Mouse (Mus musculus): Measurements from ENCODE around the gene Slc4a8.

The Slc4a8 gene

DNA sequence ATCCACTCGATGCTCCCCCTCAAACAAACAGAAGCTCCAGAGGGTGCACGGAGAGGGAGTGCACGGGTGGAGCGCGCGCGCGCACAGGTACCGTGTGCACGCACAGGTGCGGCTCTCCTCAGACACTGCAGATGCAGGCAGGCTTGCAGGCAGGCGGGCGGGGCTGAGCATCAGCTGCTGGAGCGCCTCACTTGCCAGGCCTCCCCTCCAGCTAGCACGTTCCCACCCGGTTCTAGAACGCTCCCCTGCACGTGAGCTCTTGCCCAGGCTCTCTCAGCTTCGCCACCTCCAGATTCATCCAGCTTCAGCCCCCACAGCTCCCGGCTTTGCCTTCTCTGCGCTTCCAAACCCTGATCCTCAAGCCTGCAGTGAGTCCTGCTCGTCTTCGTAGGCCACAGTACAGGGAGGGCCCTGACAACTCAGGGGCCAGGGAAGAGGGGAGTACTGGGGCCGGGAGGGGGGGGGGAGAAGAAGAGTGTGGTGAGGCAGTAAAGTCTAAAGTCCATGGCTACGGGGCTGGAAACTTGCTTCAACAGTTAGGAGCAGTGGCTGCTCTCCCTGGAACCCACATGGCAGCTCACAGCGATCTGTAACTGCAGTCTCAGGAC lies 63.8 kb downstream of the Slc4a8 start:
- DNase-seq (ENCODE audit: extremely low read depth, low read depth) = no peak

DNA sequence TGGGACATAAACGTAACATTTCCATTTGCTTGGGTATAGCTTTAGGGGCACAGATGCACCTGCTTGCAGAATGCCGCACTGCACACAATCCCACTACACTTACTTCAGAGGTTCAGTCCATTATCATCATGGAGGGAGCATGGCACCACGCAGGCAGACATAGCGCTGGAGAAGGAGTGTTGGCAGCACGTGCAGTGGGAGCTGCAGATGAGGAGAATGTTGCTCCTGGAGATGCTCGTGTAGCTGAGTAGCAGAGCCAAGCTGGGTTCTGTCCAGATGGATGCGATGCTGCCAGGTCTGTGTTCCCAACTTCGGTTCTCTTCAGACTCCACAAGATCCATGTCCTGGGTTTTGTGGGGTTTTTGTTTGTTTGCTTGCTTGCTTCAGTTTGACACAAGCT lies 64.5 kb downstream of the Slc4a8 start:
- no peak for DNase-seq (ENCODE audit: extremely low read depth, low read depth)

DNA sequence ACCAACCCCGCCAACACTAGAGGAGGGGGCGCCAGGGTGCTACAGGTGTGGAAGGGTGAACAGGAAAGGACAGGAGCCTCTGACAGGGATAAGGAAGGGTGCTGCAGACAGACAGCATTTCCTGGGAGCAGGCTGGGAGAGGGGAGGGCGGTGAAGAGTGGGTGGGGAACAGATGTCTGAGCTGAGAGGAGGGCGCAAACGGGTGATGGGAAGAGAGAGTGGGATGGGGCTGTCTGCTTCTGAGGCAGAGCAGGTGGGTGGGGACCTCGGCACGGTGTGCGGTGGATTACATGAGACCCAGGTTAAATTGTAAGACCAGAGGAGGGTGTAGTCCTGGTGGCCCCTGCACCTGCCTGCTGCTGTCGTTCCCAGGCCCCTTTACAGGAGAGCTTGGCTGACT lies 68.2 kb downstream of the Slc4a8 start:
- DNase-seq (ENCODE audit: extremely low read depth, low read depth) = no peak

DNA sequence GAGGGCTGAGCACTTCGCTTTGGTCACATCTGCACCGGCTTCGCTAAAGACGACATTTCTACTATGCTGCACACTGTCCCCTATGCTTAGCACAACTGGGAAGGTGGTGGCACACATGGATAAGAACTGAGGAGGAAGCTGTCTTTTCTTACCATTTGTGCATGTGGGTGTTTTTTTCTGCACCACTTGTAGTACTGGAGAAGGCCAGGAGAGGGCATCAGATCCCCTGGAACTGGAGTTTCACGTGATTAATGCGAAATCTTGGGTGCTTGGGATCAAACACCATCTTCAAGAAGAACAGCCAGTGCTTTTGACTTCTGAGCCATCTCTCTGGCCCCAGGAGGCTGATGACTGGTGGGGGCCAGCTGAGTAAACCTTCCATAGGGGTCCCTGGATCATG lies 69.1 kb downstream of the Slc4a8 start:
- DNase-seq (ENCODE audit: extremely low read depth, low read depth) = peak; percentile 36

DNA sequence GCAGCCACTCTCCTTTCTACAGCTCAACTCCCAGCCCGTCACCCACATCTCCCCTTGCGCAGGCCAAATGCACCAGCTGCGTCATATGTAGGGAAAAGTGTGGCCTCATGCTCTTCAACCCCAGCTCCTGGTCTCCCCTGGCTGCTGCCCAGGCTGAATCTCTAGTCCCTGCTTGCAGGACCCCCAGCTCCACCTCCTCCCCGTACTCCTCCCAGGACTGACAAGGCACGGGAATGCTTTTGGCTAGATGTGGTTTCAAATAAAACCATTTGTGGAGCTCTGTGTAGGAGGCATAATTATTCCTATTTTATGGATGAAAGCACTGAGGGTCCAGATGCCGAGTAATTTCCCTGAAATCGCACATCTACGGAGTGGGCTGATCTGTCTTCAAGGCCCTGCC lies 70.6 kb downstream of the Slc4a8 start:
- no peak for DNase-seq (ENCODE audit: extremely low read depth, low read depth)

DNA sequence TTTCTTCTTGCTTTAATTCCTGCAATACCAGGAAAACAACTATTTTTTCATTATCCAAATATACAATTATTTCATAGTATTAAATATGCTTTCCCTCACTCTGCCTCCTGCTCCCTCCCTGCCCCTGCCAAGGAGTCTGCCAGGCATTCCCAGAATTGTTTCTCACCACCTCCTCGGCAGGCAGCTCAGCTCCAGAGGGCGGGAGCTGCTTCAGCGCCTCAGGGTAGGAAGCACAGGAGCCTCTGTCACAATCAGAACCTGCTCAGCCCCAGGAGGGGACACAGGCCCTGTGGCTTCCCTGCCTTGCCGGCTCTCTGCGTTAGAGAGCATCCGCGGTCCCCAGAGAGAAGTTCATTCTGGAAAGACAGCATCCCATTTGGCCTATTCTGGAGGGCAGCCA lies 71.2 kb downstream of the Slc4a8 start:
- DNase-seq (ENCODE audit: extremely low read depth, low read depth) = no peak

DNA sequence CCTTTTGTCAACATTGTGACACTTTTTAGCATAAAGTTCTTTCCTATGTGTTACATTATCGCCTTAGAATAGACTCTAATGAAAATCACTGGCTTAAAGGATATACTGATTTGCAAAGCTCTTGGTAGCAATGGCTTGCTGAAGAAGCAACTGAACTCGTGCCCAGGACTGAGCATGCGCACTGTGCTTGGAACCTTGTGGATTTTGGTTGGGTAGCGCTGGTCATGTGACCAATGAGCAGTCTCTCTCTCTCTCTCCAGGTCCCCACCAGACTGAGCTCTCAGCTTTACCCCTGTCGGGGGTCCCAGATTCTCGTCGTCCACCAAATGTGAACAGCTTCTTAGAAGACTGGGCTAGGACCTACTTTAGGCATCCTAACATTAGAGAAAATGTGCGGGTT lies 75.2 kb downstream of the Slc4a8 start:
- no peak for DNase-seq (ENCODE audit: extremely low read depth, low read depth)

DNA sequence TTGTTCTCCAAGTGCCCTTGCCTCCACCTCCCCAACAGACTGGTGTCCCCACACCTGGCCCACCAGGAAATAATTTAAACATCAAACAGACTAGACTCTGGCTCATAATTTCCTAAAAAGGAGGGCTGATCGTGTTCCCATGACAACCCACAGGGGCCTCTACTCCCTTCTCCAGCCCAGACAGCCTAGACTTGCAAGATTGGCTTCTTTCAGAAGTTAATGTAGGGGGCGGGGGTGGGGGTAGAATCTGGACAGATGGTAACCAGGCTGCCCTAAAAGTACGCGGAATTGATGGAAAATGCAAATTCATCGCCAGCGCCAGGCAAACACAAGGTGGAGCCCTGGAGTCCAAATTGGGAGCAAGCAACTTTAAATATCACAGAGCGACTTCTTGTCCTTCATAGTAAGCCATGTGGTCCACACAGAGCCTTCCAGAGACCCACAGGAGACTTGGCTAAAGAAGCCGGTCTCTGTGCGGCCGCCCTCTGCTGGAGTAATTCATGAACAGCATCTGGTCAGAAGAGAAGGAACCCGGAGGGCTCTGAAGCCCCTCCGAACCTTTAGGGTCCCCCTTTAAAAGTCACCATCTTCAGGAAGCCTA lies 77.2 kb downstream of the Slc4a8 start:
- peak; percentile 40 for DNase-seq (ENCODE audit: extremely low read depth, low read depth)

DNA sequence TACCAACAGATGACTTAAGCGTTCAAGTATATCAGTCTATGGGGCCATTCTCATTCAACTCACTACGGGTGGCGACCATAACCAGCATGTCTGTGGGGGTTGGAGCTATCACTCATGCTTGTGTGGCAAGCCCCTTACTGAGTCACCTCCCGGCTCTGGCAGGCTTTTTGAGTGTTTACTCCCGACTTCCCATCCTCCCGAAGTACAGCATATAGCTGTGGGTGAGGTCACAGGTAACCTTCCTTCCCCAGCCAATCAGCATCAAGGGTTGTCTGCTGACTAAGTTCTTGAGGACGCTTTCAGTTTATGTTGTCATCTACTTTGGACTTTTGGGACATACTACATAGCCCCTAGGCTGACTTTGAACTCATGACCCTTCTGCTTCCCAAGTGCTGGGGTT lies 82.8 kb downstream of the Slc4a8 start:
- no peak for DNase-seq (ENCODE audit: extremely low read depth, low read depth)

DNA sequence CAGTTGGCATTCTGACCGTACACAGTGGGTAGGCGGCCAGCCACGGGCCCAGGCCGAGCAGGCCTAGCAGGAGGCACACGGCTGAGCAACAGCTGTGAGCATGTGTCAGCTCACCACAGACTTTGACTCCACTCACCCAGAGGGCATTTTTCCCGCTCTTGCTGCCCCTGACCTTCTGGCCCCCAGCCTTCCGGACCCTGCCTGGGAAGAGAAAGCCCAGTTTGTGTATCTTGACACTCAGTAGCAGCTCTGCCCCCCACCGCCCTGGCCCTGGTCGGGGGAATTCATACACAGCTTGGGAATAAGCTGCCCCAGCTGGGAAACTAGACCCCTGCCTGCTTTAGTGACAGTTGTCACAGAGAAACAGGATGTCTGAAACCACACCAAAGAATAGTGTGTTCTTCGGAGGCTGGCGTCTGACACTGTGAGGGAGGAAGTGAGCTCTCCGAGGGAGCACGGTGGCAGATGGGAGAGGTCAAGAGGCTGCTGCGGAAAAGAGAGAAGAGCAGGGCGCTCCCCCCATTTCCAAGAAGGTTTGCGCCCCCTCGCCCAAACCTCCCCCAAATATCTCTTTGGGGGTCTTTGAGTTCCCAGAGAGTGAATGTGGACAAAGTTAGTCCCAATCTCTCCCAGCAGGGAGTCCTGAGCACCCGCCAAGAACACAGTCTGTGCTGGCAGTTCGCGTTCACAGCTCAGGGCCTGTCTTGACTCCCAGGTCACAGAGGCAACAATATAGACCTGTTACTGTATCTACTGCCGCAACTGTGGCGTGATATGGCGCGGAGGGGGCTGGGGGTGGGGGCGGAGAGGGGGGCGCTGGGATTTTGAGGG lies 83.7 kb downstream of the Slc4a8 start:
- no peak for DNase-seq (ENCODE audit: extremely low read depth, low read depth)

DNA sequence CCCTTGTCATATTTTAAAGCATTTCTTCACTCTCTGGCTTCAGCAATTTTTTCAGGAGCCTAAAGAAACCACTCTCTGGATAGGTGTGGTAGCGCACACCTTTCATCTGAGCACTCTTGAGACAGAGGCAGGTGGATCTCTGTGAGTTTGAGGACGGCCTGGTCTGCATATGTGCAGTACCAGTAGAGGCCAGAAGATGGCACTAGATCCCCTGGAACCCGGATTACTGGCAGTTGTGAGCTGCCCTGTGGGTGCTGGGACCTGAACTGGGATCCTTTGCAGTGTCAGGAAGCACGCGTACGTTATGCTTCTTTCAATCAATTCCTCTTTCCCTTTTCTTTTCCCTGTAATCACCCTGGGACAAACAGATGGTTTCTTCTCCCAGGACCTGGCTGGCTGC lies 85.6 kb downstream of the Slc4a8 start:
- no peak for DNase-seq (ENCODE audit: extremely low read depth, low read depth)

DNA sequence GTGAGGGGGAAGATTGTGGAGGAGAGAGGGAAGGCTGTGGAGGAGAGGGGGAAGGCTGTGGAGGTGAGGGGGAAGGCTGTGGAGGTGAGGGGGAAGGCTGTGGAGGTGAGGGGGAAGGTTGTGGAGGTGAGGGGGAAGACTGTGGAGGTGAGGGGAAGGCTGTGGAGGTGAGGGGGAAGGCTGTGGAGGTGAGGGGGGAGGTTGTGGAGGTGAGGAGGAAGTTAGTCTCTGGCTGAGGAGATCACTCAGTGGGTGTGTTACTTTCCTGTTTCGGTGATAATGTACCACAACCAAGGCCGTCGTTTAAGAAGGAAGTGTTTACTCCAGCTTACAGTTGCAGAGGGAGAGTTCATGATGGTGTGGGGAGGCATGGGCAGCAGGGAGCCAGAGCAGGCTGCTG lies 96.0 kb downstream of the Slc4a8 start:
- peak; percentile 36 for DNase-seq (ENCODE audit: extremely low read depth, low read depth)

DNA sequence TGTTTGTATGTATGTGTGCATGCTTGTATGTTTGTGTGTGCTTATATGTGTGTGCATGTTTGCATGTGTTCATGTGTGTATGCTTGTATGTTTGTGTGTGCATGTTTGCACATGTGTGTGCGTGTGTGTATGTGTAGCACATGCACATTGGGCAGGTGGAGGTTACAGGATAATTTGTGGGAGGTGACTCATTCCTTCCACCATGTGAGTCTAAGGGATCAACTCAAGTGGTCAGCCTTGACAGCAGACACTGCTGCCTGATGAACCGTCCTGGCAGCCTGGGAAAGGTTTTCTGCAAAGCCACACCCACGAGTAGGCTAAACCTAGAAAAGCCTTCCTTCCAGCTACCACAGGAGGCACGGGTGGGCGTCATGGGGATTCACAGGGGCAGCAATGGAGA lies 99.3 kb downstream of the Slc4a8 start:
- DNase-seq (ENCODE audit: extremely low read depth, low read depth) = no peak

DNA sequence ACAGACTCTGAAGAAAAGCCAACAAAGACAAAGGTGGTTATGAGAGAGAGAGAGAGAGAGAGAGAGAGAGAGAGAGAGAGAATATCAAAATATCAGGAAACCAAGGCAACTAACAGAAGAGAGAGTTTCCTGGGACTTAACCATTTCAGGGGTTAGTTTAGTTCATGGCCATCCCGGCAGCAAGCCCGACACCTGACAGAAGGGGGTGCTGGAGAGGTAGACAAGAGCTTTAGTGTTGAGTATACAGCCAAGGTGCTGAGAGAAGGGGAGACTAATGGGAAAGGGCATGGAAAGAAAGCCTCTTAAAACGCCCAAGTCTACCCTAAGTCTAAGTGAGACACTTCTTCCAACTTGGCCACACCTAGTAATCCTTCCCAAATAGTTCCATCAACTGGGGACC lies 104.0 kb downstream of the Slc4a8 start:
- no peak for DNase-seq (ENCODE audit: extremely low read depth, low read depth)

DNA sequence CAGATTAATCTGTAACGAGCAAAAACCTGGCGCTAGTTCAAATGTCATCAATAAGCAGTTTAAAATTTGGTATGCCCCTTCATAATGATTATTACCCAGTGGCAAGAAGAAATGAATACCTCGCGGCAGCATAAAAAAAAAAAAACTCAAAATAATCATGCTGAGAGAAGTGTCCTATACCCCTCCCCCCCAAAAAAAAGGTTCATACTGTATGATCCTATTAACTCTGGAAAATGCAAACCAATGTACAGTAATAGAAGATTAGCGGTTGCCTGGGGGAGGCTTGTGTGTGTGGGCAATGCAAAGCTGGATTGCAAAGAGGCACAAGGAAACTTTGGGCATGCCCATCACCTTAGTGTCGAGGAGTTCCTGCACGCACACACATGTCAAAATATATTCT lies 108.0 kb downstream of the Slc4a8 start, which contains the start of gene Scn8a:
Scn8a (plus strand) TSS at position 301 of the 400 bp plus-strand sequence.
- DNase-seq (ENCODE audit: extremely low read depth, low read depth) = no peak

DNA sequence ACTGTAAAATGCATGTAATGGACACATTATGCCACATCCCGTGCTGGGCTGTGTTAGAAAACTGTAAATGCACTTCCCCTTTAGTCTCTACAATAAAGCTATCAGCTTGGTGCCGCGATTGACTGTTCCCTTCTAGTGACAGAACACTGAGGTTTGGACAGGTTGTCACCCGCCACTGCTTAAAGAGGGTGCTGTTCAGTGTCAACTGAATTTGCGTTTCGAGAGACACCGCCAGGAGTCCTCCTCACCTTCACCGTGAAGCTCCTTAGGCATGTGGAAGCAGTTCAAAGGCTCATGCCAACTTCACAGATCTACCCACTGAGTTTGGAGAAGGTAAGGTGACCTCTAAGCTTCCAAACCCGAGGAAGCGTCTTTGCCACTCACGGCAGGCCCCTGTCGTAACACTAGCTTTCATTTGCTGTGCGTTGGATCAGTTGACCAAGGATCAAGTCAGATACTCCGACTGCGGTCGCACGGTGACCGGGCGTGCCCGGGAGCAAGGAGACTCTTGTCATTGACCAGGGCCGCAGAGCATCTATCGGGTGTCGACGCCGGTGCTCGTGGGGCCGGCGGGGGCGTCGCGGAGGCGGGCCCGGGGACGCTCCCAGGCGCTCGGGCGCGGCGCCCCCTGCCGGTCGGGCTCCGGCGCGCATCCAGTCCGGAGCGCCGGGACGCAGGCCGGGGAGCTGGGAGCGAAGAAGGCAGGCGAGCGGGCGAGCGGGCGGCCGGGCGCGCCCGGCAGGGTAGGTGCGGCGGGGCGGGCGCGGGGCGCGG lies 108.6 kb downstream of the Slc4a8 start:
- no peak for DNase-seq (ENCODE audit: extremely low read depth, low read depth)

DNA sequence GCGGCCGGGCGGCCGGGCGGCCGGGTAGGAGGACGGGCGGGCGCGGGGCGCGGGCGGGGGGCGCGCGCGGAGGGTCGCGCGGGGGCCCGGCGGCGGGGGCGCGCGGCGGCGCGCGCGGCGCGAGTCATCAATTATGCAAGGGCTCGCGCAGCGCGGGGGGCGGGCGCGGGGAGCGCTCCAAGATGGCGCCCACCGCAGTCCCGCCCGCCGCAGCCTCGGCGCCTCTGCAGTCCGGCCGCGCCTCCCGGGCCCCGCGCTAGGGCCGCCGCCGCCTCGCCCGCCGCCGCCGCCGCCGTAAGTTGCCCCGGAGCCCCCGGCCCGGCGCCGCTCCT lies 109.2 kb downstream of the Slc4a8 start:
- no peak for DNase-seq (ENCODE audit: extremely low read depth, low read depth)

DNA sequence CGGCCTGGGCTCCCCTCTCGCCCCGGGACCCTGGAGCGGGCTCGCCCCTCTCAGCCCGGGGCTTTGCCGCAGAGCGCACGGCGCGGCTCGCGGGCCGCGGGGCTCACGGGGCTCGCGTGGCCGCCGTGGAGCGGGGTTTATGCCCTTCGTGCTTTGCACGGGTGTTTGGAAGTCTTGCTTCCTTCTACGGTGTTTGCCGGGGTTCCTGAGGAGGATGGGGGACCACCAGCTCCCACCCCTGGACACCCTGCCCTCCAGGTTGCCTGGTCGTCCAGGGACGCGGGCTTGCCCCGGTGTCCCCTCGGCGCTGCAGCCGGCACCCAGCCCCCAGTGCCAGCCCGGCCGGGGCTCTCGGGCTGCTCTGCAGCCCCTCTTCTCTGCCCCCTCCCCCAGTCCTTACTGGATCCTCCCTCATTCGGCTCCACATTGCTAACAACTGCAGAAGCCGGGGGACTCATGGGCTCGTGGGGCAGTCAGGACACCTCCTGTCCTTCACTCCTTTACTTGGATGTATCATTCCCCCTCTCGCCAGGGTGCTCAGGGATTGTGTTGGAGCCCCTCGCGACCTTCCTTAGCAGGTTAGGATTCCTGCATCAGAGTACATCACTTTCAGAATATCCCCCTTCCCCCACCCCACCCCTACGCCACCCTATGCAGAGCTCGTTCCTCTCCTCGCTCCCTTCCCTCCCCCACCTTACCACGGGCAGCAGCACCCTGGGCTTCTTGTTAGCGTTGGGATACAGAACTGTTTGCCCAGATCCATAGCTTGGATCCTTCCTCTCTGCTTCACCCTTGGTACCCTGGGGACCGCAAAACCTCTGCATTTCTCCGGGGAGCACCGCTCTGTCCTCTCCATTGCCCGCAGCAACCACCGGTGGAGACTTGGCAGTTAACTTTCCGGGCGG lies 109.8 kb downstream of the Slc4a8 start:
- DNase-seq (ENCODE audit: extremely low read depth, low read depth) = no peak

DNA sequence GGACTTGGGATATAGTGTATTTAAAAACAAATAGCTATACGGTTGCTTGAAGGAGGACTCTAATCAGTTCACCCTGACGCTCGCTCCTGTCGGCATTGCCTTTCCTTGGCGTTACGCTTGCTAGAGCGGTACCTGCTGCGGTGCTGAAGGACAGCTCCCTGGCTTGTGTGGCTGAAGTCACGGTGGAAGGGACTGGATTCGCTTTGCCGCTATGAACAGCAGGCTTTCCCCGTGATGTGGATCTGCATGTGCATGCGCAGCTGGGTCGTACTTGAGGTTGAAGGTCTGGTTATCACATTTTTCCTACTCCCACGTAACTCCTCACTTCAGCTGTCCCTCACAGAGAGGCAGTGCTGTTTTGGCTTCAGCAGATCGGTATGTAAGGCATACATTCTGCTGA lies 111.6 kb downstream of the Slc4a8 start:
- DNase-seq (ENCODE audit: extremely low read depth, low read depth) = peak; percentile 8
